Mouse (Mus musculus): ENCODE results near the gene Fstl1. TPM values are rescaled to one million over a fixed set of nuclear protein-coding genes. Genes with fewer than 3 reads are reported as not detected.

The Fstl1 gene
- 327 and 347 TPM in 2 replicates for polyA plus RNA-seq (2015; fragmentation: Nextera tagmentation; extraction: Ambion mirVana)

GRCm38 (mm10) chr16:37776860-37777651 lies at the start of gene Fstl1:
Fstl1 (plus strand) TSS chr16:37776873.
- Histone ChIP-seq H3K4me1 (peaks cover 14% of the 10 kb centered on the region), H3K36me3 (no peaks in the 10 kb centered on the region), H3K9ac (peak within 1 kb of the TSS; percentile 92), H3K27me3 (replicated peaks) (no peaks in the 10 kb centered on the region), H3K4me2 (peak within 1 kb of the TSS; percentile 77), H3K9me3 (no peaks in the 10 kb centered on the region), H3K27ac (peak within 1 kb of the TSS; percentile 88), H3K4me3 (replicated peaks) (peak within 1 kb of the TSS; percentile 78)
- peak; percentile 83 for ATAC-seq (ENCODE audit: insufficient read depth, low FRiP score, low read depth)
- under 1% methylated on average over 49 of the region's 52 CpGs for WGBS

GRCm38 (mm10) chr16:37728674-37729073 lies 48.0 kb upstream of the Fstl1 start:
- Histone ChIP-seq H3K4me2 (no peak overlapping the region), H3K36me3 (no peaks in the 10 kb centered on the region), H3K4me3 (replicated peaks) (no peak overlapping the region), H3K9me3 (no peaks in the 10 kb centered on the region), H3K9ac (no peak overlapping the region), H3K27me3 (replicated peaks) (no peaks in the 10 kb centered on the region), H3K4me1 (peaks cover 5% of the 10 kb centered on the region; the same call in 1 of the 2 replicates), H3K27ac (no peak overlapping the region)
- WGBS = 68% methylated on average over 1 of the region's 1 CpGs
- ATAC-seq (ENCODE audit: insufficient read depth, low FRiP score, low read depth) = no peak; the same call in 1 of the 2 replicates

- H3K4me3 ChIP-seq (replicated peaks) = no peak overlapping the region
- no peaks in the 10 kb centered on the region for H3K27me3 ChIP-seq (replicated peaks)
- ATAC-seq (ENCODE audit: insufficient read depth, low FRiP score, low read depth) = 0 out of 2 replicates have a peak, but pooled peaks have one; percentile 38
- H3K36me3 ChIP-seq = no peaks in the 10 kb centered on the region
- H3K27ac ChIP-seq = no peak overlapping the region; the same call in 1 of the 2 replicates
- no peak overlapping the region for H3K4me2 ChIP-seq
- no peak overlapping the region for H3K9ac ChIP-seq
- no peaks in the 10 kb centered on the region for H3K9me3 ChIP-seq
- 52% methylated on average over 9 of the region's 9 CpGs for WGBS
- H3K4me1 ChIP-seq = peaks cover 5% of the 10 kb centered on the region; the same call in 1 of the 2 replicates
Observed at GRCm38 (mm10) chr16:37729381-37730150, 47.1 kb upstream of the Fstl1 start.

- 82% methylated on average over 8 of the region's 8 CpGs for WGBS
- no peak for ATAC-seq (ENCODE audit: insufficient read depth, low FRiP score, low read depth)
- no peak overlapping the region for H3K27ac ChIP-seq
Observed at GRCm38 (mm10) chr16:37730293-37730835, 46.3 kb upstream of the Fstl1 start.

GRCm38 (mm10) chr16:37731431-37731830 lies 45.2 kb upstream of the Fstl1 start:
- Histone ChIP-seq H3K4me3 (replicated peaks) (no peak overlapping the region), H3K36me3 (no peaks in the 10 kb centered on the region), H3K27ac (peak overlapping the region; percentile 75), H3K4me1 (peaks cover 5% of the 10 kb centered on the region; the same call in 1 of the 2 replicates), H3K9ac (no peak overlapping the region), H3K27me3 (replicated peaks) (no peaks in the 10 kb centered on the region), H3K9me3 (no peaks in the 10 kb centered on the region), H3K4me2 (no peak overlapping the region)
- 33% methylated on average over 4 of the region's 4 CpGs for WGBS
- no peak for ATAC-seq (ENCODE audit: insufficient read depth, low FRiP score, low read depth)

More at GRCm38 (mm10) chr16:37730293-37730835, 46.3 kb upstream of the Fstl1 start:
- peaks cover 5% of the 10 kb centered on the region; the same call in 1 of the 2 replicates for H3K4me1 ChIP-seq
- H3K36me3 ChIP-seq = no peaks in the 10 kb centered on the region
- no peaks in the 10 kb centered on the region for H3K9me3 ChIP-seq
- no peaks in the 10 kb centered on the region for H3K27me3 ChIP-seq (replicated peaks)
- H3K4me3 ChIP-seq (replicated peaks) = no peak overlapping the region
- H3K9ac ChIP-seq = no peak overlapping the region
- no peak overlapping the region for H3K4me2 ChIP-seq

GRCm38 (mm10) chr16:37732023-37732761 lies 44.5 kb upstream of the Fstl1 start:
- H3K4me3 ChIP-seq (replicated peaks) = no peak overlapping the region
- peak; percentile 67; the same call in 1 of the 2 replicates for ATAC-seq (ENCODE audit: insufficient read depth, low FRiP score, low read depth)
- no peak overlapping the region for H3K9ac ChIP-seq
- peak overlapping the region; percentile 75 for H3K27ac ChIP-seq
- H3K9me3 ChIP-seq = no peaks in the 10 kb centered on the region
- 49% methylated on average over 7 of the region's 7 CpGs for WGBS
- no peak overlapping the region for H3K4me2 ChIP-seq
- no peaks in the 10 kb centered on the region for H3K36me3 ChIP-seq
- peaks cover 5% of the 10 kb centered on the region; the same call in 1 of the 2 replicates for H3K4me1 ChIP-seq
- no peaks in the 10 kb centered on the region for H3K27me3 ChIP-seq (replicated peaks)

- Histone ChIP-seq H3K27me3 (replicated peaks) (no peaks in the 10 kb centered on the region), H3K4me1 (0 out of 2 replicates have a peak, but pooled peaks cover 5% of the 10 kb centered on the region), H3K9ac (no peak overlapping the region), H3K36me3 (no peaks in the 10 kb centered on the region), H3K4me2 (no peak overlapping the region), H3K4me3 (replicated peaks) (no peak overlapping the region), H3K9me3 (no peaks in the 10 kb centered on the region), H3K27ac (no peak overlapping the region)
- ATAC-seq (ENCODE audit: insufficient read depth, low FRiP score, low read depth) = no peak
- 83% methylated on average over 2 of the region's 2 CpGs for whole genome bisulfite sequencing
Observed at GRCm38 (mm10) chr16:37740076-37740475, 36.6 kb upstream of the Fstl1 start.

GRCm38 (mm10) chr16:37742266-37742665 lies 34.4 kb upstream of the Fstl1 start:
- Histone ChIP-seq H3K27me3 (replicated peaks) (no peaks in the 10 kb centered on the region), H3K9me3 (no peaks in the 10 kb centered on the region), H3K4me2 (no peak overlapping the region), H3K9ac (no peak overlapping the region), H3K4me3 (replicated peaks) (no peak overlapping the region), H3K27ac (no peak overlapping the region), H3K36me3 (no peaks in the 10 kb centered on the region), H3K4me1 (0 out of 2 replicates have a peak, but pooled peaks cover 5% of the 10 kb centered on the region)
- 31% methylated on average over 4 of the region's 4 CpGs for WGBS
- no peak for ATAC-seq (ENCODE audit: insufficient read depth, low FRiP score, low read depth)

- peak overlapping the region; percentile 73 for H3K27ac ChIP-seq
- H3K9ac ChIP-seq = no peak overlapping the region
- H3K36me3 ChIP-seq = no peaks in the 10 kb centered on the region
- H3K27me3 ChIP-seq (replicated peaks) = no peaks in the 10 kb centered on the region
- 0 out of 2 replicates have a peak, but pooled peaks cover 4% of the 10 kb centered on the region for H3K4me1 ChIP-seq
- 14% methylated on average over 2 of the region's 2 CpGs for WGBS
- no peak overlapping the region for H3K4me3 ChIP-seq (replicated peaks)
- no peaks in the 10 kb centered on the region for H3K9me3 ChIP-seq
- peak; percentile 85 for ATAC-seq (ENCODE audit: insufficient read depth, low FRiP score, low read depth)
- no peak overlapping the region for H3K4me2 ChIP-seq
Observed at GRCm38 (mm10) chr16:37752876-37753275, 23.8 kb upstream of the Fstl1 start.

GRCm38 (mm10) chr16:37753809-37754208 lies 22.9 kb upstream of the Fstl1 start:
- H3K27ac ChIP-seq = peak overlapping the region; percentile 73
- no peak overlapping the region for H3K9ac ChIP-seq
- no peak overlapping the region for H3K4me2 ChIP-seq
- H3K4me3 ChIP-seq (replicated peaks) = no peak overlapping the region
- no peaks in the 10 kb centered on the region for H3K36me3 ChIP-seq
- 87% methylated on average over 1 of the region's 1 CpGs for WGBS
- 0 out of 2 replicates have a peak, but pooled peaks cover 4% of the 10 kb centered on the region for H3K4me1 ChIP-seq
- H3K27me3 ChIP-seq (replicated peaks) = no peaks in the 10 kb centered on the region
- H3K9me3 ChIP-seq = no peaks in the 10 kb centered on the region
- peak; percentile 28; the same call in 1 of the 2 replicates for ATAC-seq (ENCODE audit: insufficient read depth, low FRiP score, low read depth)

GRCm38 (mm10) chr16:37754483-37754882 lies 22.2 kb upstream of the Fstl1 start:
- Histone ChIP-seq H3K4me1 (0 out of 2 replicates have a peak, but pooled peaks cover 4% of the 10 kb centered on the region), H3K4me2 (no peak overlapping the region), H3K9me3 (no peaks in the 10 kb centered on the region), H3K27me3 (replicated peaks) (no peaks in the 10 kb centered on the region), H3K4me3 (replicated peaks) (no peak overlapping the region), H3K27ac (peak overlapping the region; percentile 73), H3K9ac (no peak overlapping the region), H3K36me3 (no peaks in the 10 kb centered on the region)
- ATAC-seq (ENCODE audit: insufficient read depth, low FRiP score, low read depth) = no peak
- 43% methylated on average over 4 of the region's 4 CpGs for WGBS

Measured in stomach, embryonic 15.5 days (tissue).